Mouse (Mus musculus) MEL (cell line): ENCODE data around the gene Ltn1.

Source experiments
- CHD1 ChIP-seq: IDR thresholded peaks from 2 replicates; pipeline ENCODE4 v1.6.1; 2012; ENCODE audit warnings: low read depth, mild to moderate bottlenecking, inconsistent platforms, low read length, improper control_type of control experiment
- CHD2 ChIP-seq: IDR thresholded peaks from 2 replicates; pipeline ENCODE4 v1.6.1; 2011; ENCODE audit warnings: low read length, improper control_type of control experiment
- CTCF ChIP-seq, 3 experiments: IDR thresholded peaks in 2 of 3; conservative IDR thresholded peaks in 1 of 3; 2 replicates each; pipeline ENCODE4 v1.5.1; 2011 to 2012; ENCODE audit warnings: low read length in 3 of 3, low read depth in 2 of 3, mild to moderate bottlenecking in 2 of 3, improper control_type of control experiment in 1 of 3, inconsistent platforms in 1 of 3, mixed read lengths in 1 of 3, moderate library complexity in 1 of 3; ENCODE audit not compliant: control insufficient read depth in 1 of 3, insufficient read depth in 1 of 3, poor library complexity in 1 of 3, severe bottlenecking in 1 of 3
- ELF1 ChIP-seq: IDR thresholded peaks from 2 replicates; pipeline ENCODE4 v1.6.1; 2014; ENCODE audit warnings: low read depth, mild to moderate bottlenecking, inconsistent platforms, low read length, improper control_type of control experiment, moderate library complexity
- GATA1 ChIP-seq: IDR thresholded peaks from 2 replicates; pipeline ENCODE4 v1.6.1; 2011; ENCODE audit warnings: low read depth, low read length, improper control_type of control experiment
- MAFK ChIP-seq: IDR thresholded peaks from 2 replicates; pipeline ENCODE4 v1.6.1; 2011; ENCODE audit warnings: low read depth, mild to moderate bottlenecking, low read length, improper control_type of control experiment, borderline replicate concordance
- MAX ChIP-seq: IDR thresholded peaks from 2 replicates; pipeline ENCODE4 v1.6.1; 2011; ENCODE audit warnings: low read length, improper control_type of control experiment
- MAZ ChIP-seq: IDR thresholded peaks from 2 replicates; pipeline ENCODE4 v1.6.1; 2012; ENCODE audit warnings: low read depth, mild to moderate bottlenecking, inconsistent platforms, low read length, improper control_type of control experiment
- POLR2A ChIP-seq, 2 experiments: IDR thresholded peaks; 2 replicates each; pipeline ENCODE4 v1.6.1; 2011 to 2012; ENCODE audit warnings: low read length in 2 of 2, mild to moderate bottlenecking in 2 of 2, control low read depth in 1 of 2, improper control_type of control experiment in 1 of 2, low read depth in 1 of 2, moderate library complexity in 1 of 2; ENCODE audit not compliant: control insufficient read depth in 1 of 2, insufficient read depth in 1 of 2, poor library complexity in 1 of 2
- TBP ChIP-seq: IDR thresholded peaks from 2 replicates; pipeline ENCODE4 v1.8.0; 2011; ENCODE audit warnings: low read depth, low read length, improper control_type of control experiment
- UBTF ChIP-seq: IDR thresholded peaks from 2 replicates; pipeline ENCODE4 v1.6.1; 2012; ENCODE audit warnings: low read depth, mild to moderate bottlenecking, inconsistent platforms, low read length, improper control_type of control experiment, moderate library complexity, borderline replicate concordance; ENCODE audit not compliant: insufficient read depth
- ZKSCAN1 ChIP-seq: IDR thresholded peaks from 2 replicates; pipeline ENCODE4 v1.6.1; 2012; ENCODE audit warnings: low read depth, mild to moderate bottlenecking, inconsistent platforms, low read length, improper control_type of control experiment, moderate library complexity

- TF ChIP-seq ELF1 = no peak
- TF ChIP-seq POLR2A (IDR thresholded peaks at IDR 0.05; ENCODE audit: control insufficient read depth in 1 of 2, insufficient read depth in 1 of 2, low read depth in 1 of 2, low read length in 2 of 2, poor library complexity in 1 of 2) = no peak
- no peak for TF ChIP-seq CHD2
- TF ChIP-seq GATA1 = no peak
- TF ChIP-seq MAX = no peak
- TF ChIP-seq CTCF (IDR thresholded peaks at IDR 0.05 in 2 of 3, conservative IDR thresholded peaks at IDR 0.05 in 1 of 3; ENCODE audit: control insufficient read depth in 1 of 3, insufficient read depth in 1 of 3, low read depth in 2 of 3, low read length in 3 of 3, poor library complexity in 1 of 3, severe bottlenecking in 1 of 3) = no peak
- TF ChIP-seq MAFK = no peak
- no peak for TF ChIP-seq MAZ
- TF ChIP-seq ZKSCAN1 = no peak
- no peak for TF ChIP-seq UBTF
- no peak for TF ChIP-seq CHD1
- no peak for TF ChIP-seq TBP
Measured at GRCm38 (mm10) chr16:87453226-87453625, 20.8 kb upstream of the Ltn1 start.
